Mouse (Mus musculus) ES-Bruce4 (cell line): ENCODE measurements around the gene Ankfy1.

Experiments used
- CTCF ChIP-seq: IDR thresholded peaks from one replicate; pipeline ENCODE4 v1.8.1; 2011; ENCODE audit warnings: low read depth, low read length
- EP300 ChIP-seq: IDR thresholded peaks from 2 replicates; pipeline ENCODE4 v1.6.1; 2011; ENCODE audit warnings: low read depth, low read length; ENCODE audit not compliant: insufficient read depth
- POLR2A ChIP-seq: IDR thresholded peaks from one replicate; pipeline ENCODE4 v1.8.1; 2011; ENCODE audit warnings: low read length; ENCODE audit not compliant: insufficient read depth

- TF ChIP-seq CTCF (no peak), POLR2A (no peak), EP300 (no peak)
Observed at GRCm38 (mm10) chr11:72659918-72660317, 29.9 kb upstream of the Ankfy1 start.
